Mouse (Mus musculus): ENCODE measurements at regions not wholly inside any gene's neighbourhood (a gene's known extent, or its start where the extent isn't known, plus 50 kb on each side); places are given as distances from the start of the nearest gene placed in this dataset.

DNA sequence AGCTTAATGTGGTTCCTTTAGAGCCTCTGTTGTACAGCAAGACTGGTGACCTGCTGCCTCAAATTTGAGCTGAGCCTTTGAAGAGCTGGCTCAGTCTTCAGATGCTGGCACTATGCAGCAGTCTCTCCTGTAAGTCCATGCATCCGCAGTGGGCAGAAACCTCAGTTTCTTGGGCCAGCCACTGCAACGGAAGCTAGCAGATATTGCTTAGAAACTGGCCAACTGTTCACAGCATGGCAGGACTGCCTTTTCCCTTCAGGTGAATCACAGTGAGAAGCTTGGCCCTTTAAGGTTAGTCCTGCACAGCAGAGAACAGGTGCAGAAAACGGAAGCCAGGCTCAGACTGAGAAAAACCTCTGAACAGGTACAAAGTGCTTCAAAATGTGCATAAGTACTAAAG is 1976.8 kb upstream of the G6pd2 start:
- no peaks in the 10 kb centered on the region for H3K36me3 ChIP-seq (ENCODE audit: control insufficient read depth, insufficient read depth, low read length)
- no peaks in the 10 kb centered on the region for H3K4me1 ChIP-seq (ENCODE audit: control insufficient read depth, insufficient read depth, low read length)
- no peak overlapping the region for H3K27ac ChIP-seq (ENCODE audit: low read length)
- WGBS: 86% methylated on average over 3 of the region's 3 CpGs
- H3K4me2 ChIP-seq (replicated peaks; ENCODE audit: low read depth, low read length): no peak overlapping the region
- no peak overlapping the region for H3K4me3 ChIP-seq (ENCODE audit: low read depth, low read length)
- H3K27me3 ChIP-seq (ENCODE audit: control insufficient read depth, insufficient read depth, low read length): no peaks in the 10 kb centered on the region
- H3K9me3 ChIP-seq (ENCODE audit: control insufficient read depth, low read depth, low read length): no peaks in the 10 kb centered on the region
- ATAC-seq (ENCODE audit: insufficient number of reproducible peaks, insufficient read depth, low FRiP score, low read depth): no peak
- H3K9ac ChIP-seq (replicated peaks; ENCODE audit: low read depth, low read length): no peak overlapping the region

DNA sequence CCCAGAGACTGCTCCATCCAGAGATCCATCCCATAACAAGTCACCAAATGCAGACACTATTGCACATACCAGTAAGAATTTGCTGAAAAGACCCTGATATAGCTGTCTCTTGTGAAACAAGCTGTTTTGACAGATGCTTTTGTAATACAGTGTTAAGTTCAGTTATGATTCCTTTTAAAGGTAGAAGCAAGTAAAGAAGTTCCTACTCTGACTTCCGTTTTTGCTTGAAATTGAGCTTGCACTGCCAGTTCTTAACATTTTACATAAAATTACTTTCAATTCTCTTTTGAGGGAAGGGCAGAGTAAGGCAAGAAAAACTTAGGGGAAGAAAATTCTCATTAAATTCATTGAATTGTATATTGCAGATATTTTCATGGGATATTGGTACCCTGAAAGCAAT is 1962.9 kb upstream of the G6pd2 start:
- ATAC-seq (ENCODE audit: insufficient number of reproducible peaks, insufficient read depth, low FRiP score, low read depth): no peak
- Histone ChIP-seq H3K4me2 (replicated peaks; ENCODE audit: low read depth, low read length) (no peak overlapping the region), H3K27ac (ENCODE audit: low read length) (no peak overlapping the region), H3K36me3 (ENCODE audit: control insufficient read depth, insufficient read depth, low read length) (no peaks in the 10 kb centered on the region), H3K9me3 (ENCODE audit: control insufficient read depth, low read depth, low read length) (no peaks in the 10 kb centered on the region), H3K27me3 (ENCODE audit: control insufficient read depth, insufficient read depth, low read length) (no peaks in the 10 kb centered on the region), H3K4me3 (ENCODE audit: low read depth, low read length) (no peak overlapping the region), H3K9ac (replicated peaks; ENCODE audit: low read depth, low read length) (no peak overlapping the region), H3K4me1 (ENCODE audit: control insufficient read depth, insufficient read depth, low read length) (no peaks in the 10 kb centered on the region)
- 71% methylated on average over 1 of the region's 1 CpGs for WGBS

DNA sequence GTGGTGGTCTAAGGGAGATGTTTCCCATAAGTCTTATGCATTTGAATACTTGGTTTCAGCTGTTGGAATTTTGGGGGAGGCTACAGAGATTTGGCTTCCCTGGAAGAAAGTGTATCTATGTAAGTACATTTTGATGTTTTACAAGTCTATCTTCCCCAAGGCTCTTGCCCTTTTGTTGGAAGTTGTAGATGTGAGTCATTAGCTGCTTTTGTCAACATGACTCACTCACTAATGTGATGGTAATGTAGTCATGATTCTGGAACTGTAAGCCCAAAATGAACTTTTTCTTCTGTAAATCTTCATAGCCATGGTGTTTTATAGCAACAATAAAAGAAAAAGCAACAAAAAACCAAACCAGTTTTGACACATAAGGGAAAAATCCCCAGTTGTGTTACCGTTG is 1961.0 kb upstream of the G6pd2 start:
- no peaks in the 10 kb centered on the region for H3K9me3 ChIP-seq (ENCODE audit: control insufficient read depth, low read depth, low read length)
- no peak for ATAC-seq (ENCODE audit: insufficient number of reproducible peaks, insufficient read depth, low FRiP score, low read depth)
- H3K4me1 ChIP-seq (ENCODE audit: control insufficient read depth, insufficient read depth, low read length): no peaks in the 10 kb centered on the region
- no peak overlapping the region for H3K9ac ChIP-seq (replicated peaks; ENCODE audit: low read depth, low read length)
- WGBS: 95% methylated on average over 1 of the region's 1 CpGs
- H3K27me3 ChIP-seq (ENCODE audit: control insufficient read depth, insufficient read depth, low read length): no peaks in the 10 kb centered on the region
- H3K4me2 ChIP-seq (replicated peaks; ENCODE audit: low read depth, low read length): no peak overlapping the region
- H3K4me3 ChIP-seq (ENCODE audit: low read depth, low read length): no peak overlapping the region
- H3K36me3 ChIP-seq (ENCODE audit: control insufficient read depth, insufficient read depth, low read length): no peaks in the 10 kb centered on the region
- no peak overlapping the region for H3K27ac ChIP-seq (ENCODE audit: low read length)

DNA sequence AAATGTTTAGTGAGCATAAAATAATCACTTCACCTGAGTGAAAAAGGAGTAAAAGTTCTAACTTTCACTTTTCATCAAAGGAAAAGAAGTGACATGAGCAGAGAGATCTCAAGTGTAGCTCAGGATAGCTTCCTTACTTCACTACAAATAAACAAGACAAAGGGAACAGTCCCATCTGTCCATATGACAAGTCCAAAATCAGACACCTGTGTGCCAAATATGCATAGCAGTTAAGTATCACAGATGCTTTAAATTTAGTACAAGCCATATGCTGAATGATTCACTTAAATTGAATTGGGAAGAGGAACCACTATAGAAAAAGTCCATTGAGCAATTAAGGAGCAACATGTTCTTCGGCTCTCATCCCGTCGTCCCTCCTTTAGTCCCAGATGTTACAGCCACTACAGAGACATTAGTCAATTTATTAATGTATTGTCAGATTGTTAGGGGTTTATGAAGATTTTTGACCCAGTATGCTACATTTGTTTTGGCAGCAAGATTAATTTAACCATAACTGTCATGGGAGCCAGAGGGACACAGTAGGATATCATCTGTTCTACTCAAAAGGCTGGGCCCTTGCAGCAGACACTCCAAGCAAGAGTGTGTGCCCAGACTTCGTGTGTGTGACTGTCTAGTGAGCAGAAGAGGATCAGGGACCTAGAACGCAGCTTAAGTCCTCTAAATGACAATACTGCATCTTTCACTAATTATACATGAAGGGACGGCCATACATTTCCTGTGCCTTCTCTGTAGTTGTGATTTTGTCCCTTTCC is 1914.5 kb upstream of the G6pd2 start:
- WGBS: 73% methylated on average over 6 of the region's 6 CpGs

DNA sequence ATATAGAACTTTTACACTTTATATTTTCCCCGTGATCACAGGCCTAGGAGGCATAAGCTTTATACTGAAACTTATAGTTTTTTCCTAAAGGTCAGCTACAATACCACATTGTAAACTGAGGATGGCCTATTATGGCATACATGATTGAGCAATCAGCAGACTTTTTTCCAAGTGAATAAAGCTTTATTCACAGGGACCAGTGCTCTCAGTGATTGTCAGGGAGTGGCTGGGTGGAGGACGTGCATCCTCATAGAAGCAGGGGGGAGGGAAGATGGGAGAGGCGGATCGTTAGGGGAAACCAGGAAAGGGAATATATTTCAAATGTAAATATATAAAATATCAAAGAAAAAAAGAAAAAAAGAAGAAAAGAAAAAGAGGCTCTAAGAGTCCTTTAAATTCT is 1886.7 kb upstream of the G6pd2 start:
- Histone ChIP-seq H3K4me2 (replicated peaks; ENCODE audit: low read depth, low read length) (no peak overlapping the region), H3K9ac (replicated peaks; ENCODE audit: low read depth, low read length) (no peak overlapping the region), H3K36me3 (ENCODE audit: control insufficient read depth, insufficient read depth, low read length) (no peaks in the 10 kb centered on the region), H3K4me1 (ENCODE audit: control insufficient read depth, insufficient read depth, low read length) (no peaks in the 10 kb centered on the region), H3K4me3 (ENCODE audit: low read depth, low read length) (no peak overlapping the region), H3K27ac (ENCODE audit: low read length) (no peak overlapping the region), H3K9me3 (ENCODE audit: control insufficient read depth, low read depth, low read length) (no peaks in the 10 kb centered on the region), H3K27me3 (ENCODE audit: control insufficient read depth, insufficient read depth, low read length) (no peaks in the 10 kb centered on the region)
- WGBS: 76% methylated on average over 4 of the region's 4 CpGs
- ATAC-seq (ENCODE audit: insufficient number of reproducible peaks, insufficient read depth, low FRiP score, low read depth): no peak

More for the DNA sequence above, 1914.5 kb upstream of the G6pd2 start:
- no peak for ATAC-seq (ENCODE audit: insufficient number of reproducible peaks, insufficient read depth, low FRiP score, low read depth)
- H3K27ac ChIP-seq (ENCODE audit: low read length): no peak overlapping the region
- no peaks in the 10 kb centered on the region for H3K4me1 ChIP-seq (ENCODE audit: control insufficient read depth, insufficient read depth, low read length)
- H3K4me2 ChIP-seq (replicated peaks; ENCODE audit: low read depth, low read length): no peak overlapping the region
- no peaks in the 10 kb centered on the region for H3K36me3 ChIP-seq (ENCODE audit: control insufficient read depth, insufficient read depth, low read length)
- H3K27me3 ChIP-seq (ENCODE audit: control insufficient read depth, insufficient read depth, low read length): no peaks in the 10 kb centered on the region
- no peaks in the 10 kb centered on the region for H3K9me3 ChIP-seq (ENCODE audit: control insufficient read depth, low read depth, low read length)
- no peak overlapping the region for H3K9ac ChIP-seq (replicated peaks; ENCODE audit: low read depth, low read length)
- H3K4me3 ChIP-seq (ENCODE audit: low read depth, low read length): no peak overlapping the region

DNA sequence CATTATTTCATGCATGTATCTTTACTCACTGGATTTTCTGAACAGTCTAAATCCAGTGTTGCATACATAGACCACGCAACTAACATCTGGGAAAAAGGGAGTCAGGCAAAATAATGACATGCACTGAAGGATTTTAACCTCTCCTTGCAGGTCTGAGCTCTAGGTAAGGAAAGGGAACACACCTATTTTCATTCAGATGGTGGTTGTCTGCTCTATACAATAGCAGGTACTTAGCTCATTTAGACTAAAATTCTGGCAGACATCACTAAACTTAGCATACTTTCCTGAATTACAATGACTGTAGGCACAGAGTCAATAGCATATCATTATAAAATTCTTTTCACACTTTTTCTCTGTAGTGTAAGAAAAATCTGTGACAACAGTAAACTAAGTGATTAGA is 1867.8 kb upstream of the G6pd2 start:
- H3K9me3 ChIP-seq (ENCODE audit: control insufficient read depth, low read depth, low read length): no peaks in the 10 kb centered on the region
- no peaks in the 10 kb centered on the region for H3K27me3 ChIP-seq (ENCODE audit: control insufficient read depth, insufficient read depth, low read length)
- WGBS: 81% methylated on average over 1 of the region's 1 CpGs
- H3K36me3 ChIP-seq (ENCODE audit: control insufficient read depth, insufficient read depth, low read length): no peaks in the 10 kb centered on the region
- H3K27ac ChIP-seq (ENCODE audit: low read length): no peak overlapping the region
- H3K4me3 ChIP-seq (ENCODE audit: low read depth, low read length): no peak overlapping the region
- H3K9ac ChIP-seq (replicated peaks; ENCODE audit: low read depth, low read length): no peak overlapping the region
- no peak overlapping the region for H3K4me2 ChIP-seq (replicated peaks; ENCODE audit: low read depth, low read length)
- H3K4me1 ChIP-seq (ENCODE audit: control insufficient read depth, insufficient read depth, low read length): no peaks in the 10 kb centered on the region
- no peak for ATAC-seq (ENCODE audit: insufficient number of reproducible peaks, insufficient read depth, low FRiP score, low read depth)

DNA sequence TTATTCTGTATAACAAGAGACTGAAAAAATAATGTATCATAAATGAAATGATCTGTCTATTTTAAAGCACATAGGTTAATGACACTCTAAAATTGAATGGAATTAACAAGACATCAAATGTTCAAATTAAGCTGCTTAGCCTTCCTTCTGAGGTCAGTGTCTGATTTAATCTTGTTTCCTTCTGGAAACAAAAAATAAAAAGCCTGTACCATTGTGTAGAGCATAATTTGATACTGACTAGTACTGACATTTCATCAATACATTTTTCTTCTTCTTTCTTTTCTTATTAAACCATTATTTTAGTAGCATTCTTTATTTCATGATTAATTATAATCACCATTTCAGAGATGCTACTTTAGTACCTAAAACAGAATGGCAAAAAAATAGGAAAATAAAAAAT is 1862.9 kb upstream of the G6pd2 start:
- ATAC-seq (ENCODE audit: insufficient number of reproducible peaks, insufficient read depth, low FRiP score, low read depth): no peak
- H3K4me1 ChIP-seq (ENCODE audit: control insufficient read depth, insufficient read depth, low read length): no peaks in the 10 kb centered on the region
- H3K4me3 ChIP-seq (ENCODE audit: low read depth, low read length): no peak overlapping the region
- H3K9me3 ChIP-seq (ENCODE audit: control insufficient read depth, low read depth, low read length): no peaks in the 10 kb centered on the region
- H3K9ac ChIP-seq (replicated peaks; ENCODE audit: low read depth, low read length): no peak overlapping the region
- H3K27ac ChIP-seq (ENCODE audit: low read length): no peak overlapping the region
- H3K4me2 ChIP-seq (replicated peaks; ENCODE audit: low read depth, low read length): no peak overlapping the region
- no peaks in the 10 kb centered on the region for H3K27me3 ChIP-seq (ENCODE audit: control insufficient read depth, insufficient read depth, low read length)
- no peaks in the 10 kb centered on the region for H3K36me3 ChIP-seq (ENCODE audit: control insufficient read depth, insufficient read depth, low read length)

DNA sequence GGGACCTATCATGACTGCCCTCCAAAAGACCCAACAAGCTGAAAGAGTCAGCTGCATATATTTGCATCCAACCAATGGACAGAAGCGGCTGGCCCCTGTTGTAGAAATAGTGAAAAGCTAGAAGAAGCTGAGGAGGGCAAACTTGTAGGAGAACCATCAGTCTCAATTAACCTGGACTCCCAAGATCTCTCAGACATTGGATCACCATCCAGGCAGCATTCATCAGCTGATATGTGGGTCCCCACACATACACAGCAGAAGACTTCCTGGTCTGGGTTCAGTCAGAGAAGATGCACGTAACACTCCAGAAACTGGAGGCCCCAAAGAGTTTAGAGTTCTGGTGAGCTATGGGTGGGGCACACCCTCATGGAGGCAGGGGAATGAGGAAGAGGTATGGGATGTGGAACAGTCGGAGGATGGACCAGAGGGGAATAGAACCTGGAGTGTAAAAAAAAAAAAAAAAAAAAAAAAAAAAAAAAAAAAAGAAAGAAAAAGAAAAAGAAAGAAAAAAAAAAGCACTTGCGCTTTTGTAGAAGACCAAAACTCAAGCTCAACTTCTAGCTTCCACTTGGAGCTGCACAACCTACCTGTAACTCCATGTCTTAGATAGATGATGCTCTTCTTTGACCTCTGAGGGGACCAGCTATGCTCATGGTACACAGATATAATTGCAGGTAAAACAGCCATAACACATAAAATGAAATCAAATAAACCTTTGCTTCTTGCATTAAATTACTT is 1860.6 kb upstream of the G6pd2 start:
- no peak overlapping the region for H3K9ac ChIP-seq (replicated peaks; ENCODE audit: low read depth, low read length)
- no peaks in the 10 kb centered on the region for H3K9me3 ChIP-seq (ENCODE audit: control insufficient read depth, low read depth, low read length)
- ATAC-seq (ENCODE audit: insufficient number of reproducible peaks, insufficient read depth, low FRiP score, low read depth): no peak
- no peak overlapping the region for H3K4me2 ChIP-seq (replicated peaks; ENCODE audit: low read depth, low read length)
- H3K36me3 ChIP-seq (ENCODE audit: control insufficient read depth, insufficient read depth, low read length): no peaks in the 10 kb centered on the region
- no peak overlapping the region for H3K4me3 ChIP-seq (ENCODE audit: low read depth, low read length)
- 94% methylated on average over 4 of the region's 4 CpGs for WGBS
- no peak overlapping the region for H3K27ac ChIP-seq (ENCODE audit: low read length)
- no peaks in the 10 kb centered on the region for H3K27me3 ChIP-seq (ENCODE audit: control insufficient read depth, insufficient read depth, low read length)
- H3K4me1 ChIP-seq (ENCODE audit: control insufficient read depth, insufficient read depth, low read length): no peaks in the 10 kb centered on the region
